Mouse (Mus musculus) forelimb bud, embryonic 11.5 days (tissue): ENCODE data around the gene Arhgap17.

ENCODE experiments used
- DNase-seq: peaks from one replicate; pipeline ENCODE4 v3.0.0-alpha.2; 2012; ENCODE audit warnings: low read depth, low spot score

Gene Arhgap17

DNA sequence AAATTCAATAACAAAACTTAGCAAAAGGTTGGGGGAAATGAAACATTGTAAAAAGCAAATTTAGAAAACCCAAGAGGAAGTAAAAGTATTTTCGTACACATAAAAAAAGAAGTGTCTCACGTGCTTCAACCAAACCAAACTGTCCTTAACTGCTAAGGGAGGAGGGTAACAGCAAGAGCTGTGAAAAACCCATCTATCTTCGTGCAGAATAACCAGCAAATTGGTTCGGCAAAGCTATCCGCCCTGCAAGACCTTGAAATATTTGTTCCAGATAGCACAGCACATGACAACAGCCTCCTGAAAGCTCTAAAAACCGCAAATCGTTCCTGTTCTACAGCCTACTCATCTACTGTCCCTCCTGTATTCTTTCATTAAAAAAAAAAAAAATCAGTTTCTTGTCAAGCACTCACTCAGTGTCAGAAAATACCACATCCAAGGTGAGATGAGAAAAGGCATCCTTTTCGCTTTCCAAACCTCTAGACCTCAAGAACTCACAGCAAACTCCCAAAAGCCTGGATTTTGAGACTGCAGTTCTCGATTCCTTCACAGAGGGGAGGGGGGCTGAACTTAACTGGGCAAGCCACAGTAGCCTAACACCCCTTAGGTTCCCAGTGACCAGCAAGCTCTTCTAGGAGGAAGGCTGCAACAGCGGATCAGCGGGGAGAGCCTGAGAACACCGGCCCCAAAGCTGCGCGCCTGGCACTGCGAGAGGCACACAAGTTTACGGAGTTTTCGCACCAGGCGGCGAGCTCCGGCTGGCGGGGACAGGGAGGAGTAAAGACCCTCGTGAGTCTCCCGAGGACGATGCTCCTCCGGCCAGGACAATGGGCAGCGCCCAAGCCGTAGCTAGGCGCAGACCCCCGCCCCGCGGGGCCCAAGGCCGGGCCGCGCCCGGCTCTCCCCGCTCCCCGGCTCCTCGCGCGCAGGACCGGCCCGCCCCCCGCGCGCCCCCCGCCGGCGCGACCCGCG, 653 bp downstream of the Arhgap17 start:
- DNase-seq = peak; percentile 48

DNA sequence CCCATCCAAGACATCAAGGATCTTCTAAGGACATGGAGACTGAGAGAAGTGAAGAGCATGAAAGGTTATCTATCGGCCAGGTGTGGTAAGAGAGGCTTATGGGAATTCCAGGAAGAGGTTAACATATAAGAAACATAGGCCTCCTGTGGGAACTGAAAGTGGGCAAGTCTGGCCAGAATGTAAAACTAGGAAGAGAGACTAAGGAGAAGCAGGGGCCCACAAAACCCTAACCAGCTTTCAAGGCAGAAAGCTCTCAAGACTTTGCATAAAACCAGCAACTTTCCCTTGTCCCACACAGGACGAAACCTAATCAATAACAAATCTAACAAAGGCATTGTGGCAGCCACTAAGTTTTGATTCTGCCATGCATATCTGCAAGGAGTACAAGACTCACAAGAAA, 1.5 kb downstream of the Arhgap17 start:
- no peak for DNase-seq

DNA sequence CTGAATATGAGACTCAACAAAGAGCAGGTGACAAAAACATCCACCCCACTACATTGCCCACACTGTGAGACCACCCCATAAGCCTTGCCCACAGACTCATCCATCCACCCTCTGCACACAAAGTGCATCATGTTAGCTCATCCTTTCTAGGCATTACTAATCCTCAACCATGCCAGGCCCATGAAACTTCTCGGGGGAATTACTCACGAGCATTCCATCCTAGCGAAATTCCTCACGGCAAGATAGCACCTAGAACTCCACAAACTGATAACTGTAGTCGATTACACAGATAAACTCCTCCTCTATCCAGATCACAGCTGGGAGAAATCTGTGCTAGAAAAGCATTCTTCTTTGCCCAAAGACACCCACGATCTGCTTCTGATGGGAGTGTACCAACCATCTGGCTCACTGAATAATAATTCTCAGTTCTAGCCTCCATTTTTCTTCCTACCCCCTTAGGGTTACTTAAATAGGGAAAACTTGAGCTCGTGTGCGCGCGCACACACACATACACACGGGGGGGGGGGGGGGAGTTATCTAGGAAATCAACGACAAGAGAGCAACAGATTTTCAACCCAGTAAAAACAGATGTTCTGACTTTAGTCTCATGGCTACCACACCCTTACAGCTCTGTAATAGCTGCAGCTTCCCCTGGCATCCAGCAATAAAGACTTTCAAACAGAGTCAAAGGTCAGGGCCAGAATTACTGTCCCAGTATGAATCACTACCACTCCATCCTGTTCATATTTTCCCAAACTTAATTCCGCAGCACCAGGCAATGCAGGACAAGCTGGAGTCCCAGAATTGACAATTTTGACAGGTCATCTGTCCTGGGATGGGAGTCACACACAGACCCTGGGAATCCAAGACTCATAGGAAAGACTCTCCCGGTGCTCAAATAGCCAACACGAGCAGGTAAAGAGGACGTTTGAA, 2.2 kb downstream of the Arhgap17 start:
- no peak for DNase-seq

DNA sequence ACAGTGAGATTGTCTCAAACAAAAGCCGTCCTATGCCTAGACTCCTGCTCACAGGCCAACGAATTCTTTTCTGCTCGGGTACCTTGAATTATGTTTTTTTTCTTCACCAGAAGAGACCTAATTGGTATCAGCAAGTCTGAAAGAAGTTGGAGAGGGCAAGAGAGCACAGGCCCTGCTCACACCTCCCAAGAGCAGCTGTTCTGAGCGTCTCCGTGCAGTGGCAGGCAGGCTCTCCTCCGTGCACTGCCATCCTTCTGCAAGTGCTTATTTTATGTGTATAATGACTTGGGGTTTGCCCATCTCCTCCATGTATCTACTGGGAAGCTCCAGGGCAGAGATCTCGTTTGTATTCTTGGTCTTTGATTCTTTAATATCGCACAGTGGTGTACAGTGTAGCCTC, 2.9 kb downstream of the Arhgap17 start:
- DNase-seq = no peak

DNA sequence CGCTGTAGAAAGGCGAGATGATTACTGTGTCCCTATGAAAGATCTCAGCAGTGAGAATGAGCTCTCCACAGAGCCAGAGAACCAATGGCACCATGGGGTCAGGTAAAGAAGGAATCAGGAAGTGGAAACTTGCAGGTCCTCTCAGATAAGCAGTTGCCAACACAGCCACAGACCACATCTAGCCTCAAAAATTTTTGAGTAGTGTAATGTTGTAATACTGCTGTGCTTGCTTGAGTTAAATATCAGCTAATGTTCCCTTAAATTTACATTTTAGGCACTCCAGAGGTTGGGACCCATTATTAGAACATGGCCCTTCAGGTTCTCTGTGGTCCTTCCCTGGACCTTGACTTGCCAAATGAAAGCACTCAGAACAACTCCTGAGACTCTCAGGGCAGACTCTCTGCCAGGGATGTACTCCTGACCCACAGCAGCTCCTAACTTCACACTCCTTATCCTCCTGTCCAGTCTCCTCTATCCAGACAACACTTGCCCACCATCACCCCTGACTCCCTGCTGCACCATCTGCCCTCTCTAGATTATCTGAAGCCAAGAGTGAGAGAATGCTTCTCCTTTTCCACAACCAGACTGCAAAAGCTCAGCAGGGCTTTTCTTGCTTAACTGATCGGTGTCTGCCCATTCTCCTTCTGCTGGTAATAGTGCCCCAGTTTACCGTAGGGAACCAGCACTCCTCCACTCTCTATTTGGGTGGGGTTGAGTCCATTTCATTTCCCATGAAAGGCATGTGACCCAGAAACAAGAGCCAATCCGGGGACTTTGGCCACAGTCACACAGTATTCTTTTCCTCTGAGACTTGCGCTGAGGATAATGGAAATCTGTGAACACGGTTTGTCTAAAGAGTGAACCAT, 3.6 kb downstream of the Arhgap17 start:
- DNase-seq = no peak

DNA sequence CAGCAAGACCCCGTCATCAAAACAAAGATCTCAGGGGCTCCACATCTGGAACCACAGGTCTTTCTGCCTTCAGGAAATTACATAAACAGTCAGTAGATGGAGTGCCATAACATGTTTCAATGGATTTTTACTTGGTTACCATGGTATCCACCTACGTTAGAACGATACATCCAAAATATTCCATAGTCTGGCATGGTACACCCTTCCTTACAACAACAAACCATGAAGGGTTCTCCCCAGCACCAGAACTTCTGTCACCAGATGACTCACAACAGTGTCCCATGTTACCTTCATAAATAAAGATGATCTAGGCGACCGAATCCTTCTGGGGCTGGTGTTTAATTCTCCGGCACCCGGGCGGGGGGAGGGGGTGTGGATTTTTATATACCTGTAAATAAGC, 5.7 kb downstream of the Arhgap17 start:
- DNase-seq = no peak

DNA sequence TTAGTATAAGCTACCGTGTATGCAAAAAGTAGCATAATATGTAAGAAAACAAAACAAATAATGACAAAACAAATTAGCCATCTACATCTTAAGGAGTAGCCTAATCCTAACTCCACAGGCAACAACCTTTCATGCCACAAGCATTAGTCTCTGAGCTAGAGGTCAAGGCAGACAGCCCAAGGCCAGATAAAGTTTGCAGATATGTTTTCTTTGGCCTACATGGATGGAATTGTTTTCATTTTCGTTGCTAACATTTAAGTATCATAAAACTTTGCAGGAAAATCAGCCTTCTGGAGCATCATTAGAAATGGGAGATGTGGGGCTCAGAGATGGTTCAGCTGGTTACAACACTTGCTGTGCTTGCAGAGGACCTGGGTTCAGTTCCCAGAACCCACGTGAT, 6.9 kb downstream of the Arhgap17 start:
- DNase-seq = no peak

DNA sequence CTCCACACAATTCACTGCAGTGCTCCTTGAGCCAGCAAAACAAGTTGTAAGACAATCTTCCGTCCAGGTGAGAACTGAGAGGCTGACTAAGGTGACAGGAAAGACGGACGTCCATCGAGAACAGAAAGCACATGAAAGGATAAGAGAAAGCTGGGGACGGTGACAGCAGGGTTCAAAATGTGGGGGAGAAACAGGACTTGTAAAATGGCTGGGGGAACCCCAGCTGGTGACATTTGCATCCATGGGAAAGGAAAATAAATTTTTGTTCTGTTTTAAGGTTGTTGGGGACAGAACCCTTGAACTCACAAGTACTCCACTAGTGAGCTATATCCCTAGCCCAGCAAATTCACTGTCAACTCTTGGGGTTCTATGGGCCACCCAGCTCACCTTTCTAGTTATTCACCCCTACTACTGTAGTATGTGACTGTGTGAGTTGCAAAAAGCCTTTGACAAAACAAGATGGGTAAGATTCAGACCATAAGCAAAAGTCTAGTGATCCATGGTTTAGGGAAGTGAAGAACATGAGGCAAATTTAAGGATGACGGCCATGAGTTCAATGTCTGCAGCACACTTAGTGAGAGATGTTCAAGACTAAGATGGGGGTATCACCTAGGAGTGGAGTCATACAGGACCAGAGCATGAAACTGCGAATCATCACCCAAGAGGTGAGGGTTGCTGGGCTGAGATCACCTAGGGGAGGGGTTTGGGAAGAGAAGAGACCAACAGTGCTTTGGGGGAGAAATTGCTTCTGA, 8.3 kb downstream of the Arhgap17 start:
- DNase-seq = no peak

DNA sequence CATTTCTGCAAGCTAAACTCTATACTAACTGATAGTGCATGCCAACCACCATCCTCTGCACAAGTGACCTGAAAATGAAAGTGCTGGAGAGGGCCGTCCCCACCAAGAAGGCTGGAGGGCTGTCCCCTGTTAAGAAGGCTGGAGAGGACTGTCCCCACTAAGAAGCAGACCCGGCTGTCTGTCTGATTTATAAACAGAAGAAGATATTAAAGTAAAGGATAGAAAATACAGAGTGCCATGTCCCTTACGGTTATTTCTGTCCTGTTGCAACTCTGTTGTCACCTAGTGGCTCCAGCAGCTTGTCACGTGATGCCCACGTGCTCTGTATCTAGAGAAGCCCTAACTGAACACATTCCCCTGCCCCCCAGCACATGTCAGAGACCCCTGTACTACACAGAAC, 9.5 kb downstream of the Arhgap17 start:
- no peak for DNase-seq

DNA sequence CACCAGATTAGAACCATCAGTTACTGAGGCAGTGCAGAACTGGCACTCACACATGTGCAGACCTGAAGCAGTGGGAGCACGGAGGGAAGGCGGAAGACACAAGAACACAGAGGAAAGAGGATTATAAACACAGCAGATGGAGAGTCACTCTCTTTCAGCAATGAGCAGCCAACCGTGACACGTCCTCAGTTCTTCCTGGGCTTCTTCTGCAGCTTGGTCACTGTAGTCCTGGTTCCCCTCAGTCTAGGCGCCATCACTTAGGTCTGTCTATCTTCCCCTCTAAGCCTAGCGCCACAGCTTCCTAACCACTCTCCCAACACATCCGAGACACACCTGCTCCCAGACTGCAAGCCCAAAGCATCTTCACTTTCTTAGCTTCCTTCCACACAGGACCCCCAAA, 10.6 kb downstream of the Arhgap17 start:
- no peak for DNase-seq

DNA sequence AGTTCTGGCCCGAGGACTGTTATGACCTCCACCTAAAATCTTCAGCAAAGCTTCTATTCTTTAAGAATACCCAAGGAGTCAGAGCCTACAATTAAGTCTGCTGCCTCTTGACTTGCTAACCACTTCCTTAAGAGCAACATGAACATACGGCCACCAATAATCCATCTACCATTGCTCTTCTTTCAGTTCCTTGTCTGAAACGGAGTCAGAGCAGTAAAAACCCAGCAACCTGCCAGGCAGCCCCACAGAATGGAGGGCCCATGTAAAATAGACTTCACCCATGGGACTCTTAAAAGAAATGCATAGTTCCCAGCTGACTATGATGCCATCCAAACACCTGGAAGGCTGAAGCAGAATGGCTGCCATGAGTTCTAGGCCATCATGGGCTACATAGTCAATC, 13.6 kb downstream of the Arhgap17 start:
- no peak for DNase-seq

DNA sequence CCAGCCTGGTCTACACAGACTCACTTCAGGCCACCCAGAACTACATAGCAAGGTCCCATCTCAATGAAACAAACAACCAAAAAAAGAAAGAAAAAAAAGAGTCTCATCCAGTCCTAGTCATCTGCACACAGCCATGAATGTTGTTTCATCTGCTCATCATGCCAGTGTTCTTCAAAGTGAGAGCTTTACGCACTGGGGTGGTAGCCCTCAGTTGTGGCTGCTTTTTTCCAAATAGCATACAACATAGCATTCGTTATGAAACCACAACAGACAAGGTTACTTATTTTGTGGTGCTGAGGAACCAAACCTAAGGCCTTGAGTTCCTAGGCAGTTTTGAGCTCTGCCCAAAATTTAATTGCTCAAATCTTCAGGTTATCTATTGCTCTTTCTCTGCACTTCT, 14.9 kb downstream of the Arhgap17 start:
- DNase-seq = no peak

DNA sequence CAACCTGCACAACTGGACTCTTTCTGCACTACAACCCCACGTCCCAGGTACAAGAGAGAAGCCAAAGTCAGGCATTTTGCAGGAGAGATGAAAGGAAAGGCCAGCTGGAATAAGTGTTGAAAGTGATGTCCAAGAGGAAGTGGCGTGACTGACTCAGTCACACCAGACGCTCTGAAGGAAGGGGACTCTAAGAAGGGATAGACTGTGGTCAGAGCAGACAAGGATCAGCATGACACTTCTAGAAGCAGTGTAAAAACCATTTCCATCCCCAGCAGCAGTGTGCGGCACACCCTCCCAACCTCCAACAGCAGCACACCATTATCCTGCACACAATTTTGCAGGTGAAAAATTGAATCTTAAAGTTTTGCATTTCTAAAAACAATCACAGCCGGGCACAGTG, 15.3 kb downstream of the Arhgap17 start:
- no peak for DNase-seq

DNA sequence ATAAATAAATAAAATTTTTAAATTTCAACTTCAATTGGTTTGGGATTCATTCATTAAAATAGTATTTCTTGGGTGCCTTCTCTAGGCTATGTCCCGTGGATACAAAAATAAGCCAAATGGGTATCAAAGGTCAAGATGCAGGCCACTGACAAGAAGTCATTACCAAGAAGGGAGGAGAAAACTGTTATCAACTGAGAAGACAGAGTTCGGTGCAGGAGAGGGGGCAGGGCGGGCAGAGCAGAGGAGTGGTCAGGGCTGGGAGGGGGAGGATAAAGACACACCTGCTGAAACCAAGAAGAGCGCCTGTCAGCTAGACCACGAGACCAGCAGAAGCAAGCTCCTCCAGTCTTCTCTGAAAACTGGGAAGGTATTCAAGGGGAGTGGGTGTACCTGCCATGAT, 15.8 kb downstream of the Arhgap17 start:
- no peak for DNase-seq

DNA sequence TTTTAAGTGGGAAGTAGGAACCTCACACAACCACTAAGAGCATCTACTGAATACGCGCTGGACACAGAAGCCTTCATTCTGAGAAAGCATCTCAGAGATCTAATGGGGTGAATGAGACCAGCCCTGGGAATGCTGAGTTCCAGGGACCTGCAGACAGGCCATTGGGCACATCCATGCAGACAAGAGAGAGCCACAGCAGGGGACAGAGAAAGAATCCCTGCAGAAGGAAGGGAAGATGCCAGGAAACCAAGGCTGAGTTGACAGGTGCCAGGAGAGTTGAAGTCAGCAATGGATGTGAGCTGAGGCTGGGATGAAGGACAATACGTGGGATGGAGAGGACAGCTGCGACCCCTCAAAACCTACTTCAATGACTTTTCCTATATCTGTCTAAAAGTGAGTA, 16.6 kb downstream of the Arhgap17 start:
- DNase-seq = no peak

DNA sequence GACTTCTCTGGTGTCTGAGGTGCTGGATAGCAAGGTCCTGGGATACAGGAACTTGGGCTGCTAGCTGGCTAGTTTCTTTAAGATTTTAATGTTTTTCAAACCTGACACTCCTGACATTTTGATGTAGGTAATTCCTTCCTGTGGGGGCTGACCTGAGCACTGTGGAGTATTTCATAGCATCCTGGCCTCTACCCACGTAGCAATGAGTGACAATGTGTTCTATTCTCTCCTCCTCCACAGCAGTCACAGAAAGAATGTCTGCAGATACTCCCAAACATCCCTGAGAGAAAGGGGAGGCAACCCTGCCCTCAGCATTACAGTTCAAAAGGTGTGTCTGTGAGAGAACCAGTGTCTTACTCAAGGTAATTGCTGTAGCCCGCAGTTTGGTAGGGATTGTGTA, 19.5 kb downstream of the Arhgap17 start:
- DNase-seq = no peak

DNA sequence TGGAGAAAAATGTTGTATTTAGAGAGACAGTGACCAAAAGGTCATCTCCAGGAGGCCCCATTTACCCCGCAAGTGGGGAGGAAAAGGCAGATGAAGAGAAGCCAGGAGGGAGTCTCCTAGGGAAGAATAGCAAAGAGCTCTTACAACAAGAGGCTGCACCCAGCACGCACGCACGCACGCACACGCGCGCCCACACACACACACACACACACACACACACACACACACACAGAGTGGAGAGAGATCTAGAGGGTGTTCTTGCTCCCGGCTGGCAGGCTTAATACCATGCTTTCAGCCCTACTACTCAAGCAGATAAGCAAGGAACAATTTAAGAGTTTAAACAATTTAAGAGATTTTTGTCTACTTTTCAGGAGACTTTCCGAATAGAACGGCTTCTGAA, 19.9 kb downstream of the Arhgap17 start:
- DNase-seq = no peak

DNA sequence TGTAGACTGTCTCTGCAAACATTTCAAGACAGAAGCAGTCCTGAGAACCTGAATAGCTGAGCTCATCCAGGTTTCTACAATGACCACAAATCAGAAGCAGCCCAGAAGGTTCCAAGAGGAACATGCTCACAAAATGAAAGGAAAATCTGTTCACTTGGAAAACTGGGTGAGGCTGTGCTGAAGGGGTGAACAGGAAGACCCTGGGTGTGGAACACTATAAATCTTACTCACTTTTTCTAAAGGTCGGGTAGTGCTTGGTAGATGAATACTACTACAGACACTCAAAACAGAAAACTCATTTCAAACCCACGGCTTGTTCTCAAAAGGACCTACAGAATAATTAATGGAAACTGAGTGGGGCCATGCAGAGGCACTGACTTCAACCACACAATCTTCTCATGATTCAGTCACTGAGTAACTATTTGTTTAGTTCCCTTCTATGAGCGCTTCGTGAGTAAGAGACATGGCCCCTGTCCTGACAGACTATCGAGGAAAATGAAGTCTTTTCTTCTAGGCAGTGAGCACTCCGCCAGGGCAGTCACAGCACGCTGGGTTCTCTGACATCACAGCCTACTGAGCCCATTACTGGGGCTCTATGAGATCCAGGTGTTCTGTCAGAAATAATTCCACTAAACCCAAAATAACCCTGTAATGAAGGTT, 23.0 kb downstream of the Arhgap17 start:
- DNase-seq = no peak

DNA sequence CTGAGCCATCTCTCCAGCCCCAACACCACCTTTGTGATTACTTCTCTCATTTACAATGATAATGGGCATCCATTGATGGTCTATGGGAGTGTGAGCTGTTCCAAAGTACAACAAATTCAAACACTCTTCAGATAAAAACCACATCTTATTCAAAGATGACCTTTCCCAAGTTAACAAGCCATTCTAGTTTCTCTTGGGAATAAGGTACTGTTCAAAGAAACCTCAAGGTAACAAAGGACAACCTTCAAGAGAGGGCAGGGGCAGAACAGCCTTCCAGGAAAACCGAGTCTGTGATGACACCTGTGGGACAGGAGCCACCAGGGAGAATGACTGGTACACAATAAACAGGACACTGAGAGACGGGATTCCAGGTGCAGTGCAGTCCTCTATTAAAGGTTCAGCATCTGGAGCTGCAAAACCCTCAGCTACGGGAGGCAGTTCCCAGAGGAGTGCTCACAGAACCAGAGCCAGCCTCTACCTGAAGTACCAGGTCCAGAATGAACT, 24.6 kb downstream of the Arhgap17 start:
- DNase-seq = no peak
